Comparison of ENCODE assay signal across 9 mouse cellular contexts in the genomic region with DNA sequence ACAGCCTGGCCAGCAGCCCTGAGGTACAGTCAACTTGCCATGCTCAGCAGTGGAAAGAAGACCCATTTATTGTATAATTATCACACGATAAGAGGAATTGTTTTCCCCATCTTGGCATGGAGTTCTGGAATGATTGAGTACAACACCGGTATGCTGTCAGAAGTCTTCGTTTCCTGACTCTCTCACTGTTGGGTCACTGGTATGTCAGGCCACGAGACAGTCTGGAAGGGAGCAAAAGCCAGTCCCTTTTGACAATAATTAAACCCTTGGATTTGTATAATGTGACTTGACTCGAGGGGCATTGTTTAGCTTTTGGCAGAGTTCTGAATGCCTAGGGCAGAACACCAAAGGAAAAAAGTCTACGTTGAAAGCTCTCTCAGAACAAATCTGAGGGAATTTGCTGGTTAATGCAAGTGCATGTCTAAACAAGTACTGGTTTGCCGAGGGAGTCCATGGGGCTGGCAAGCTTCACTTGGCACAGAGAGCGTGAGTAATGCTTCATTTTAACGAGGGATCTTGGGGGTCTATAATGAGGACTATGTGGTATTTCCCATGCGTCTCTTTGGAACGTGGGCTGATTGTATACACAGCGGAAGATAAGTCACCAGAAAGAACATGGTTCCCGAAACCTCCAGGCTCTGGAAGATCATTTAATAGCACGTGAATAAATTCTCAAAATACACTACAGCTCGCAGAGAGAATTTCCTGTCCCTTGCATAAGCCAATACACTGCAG.
DNase-seq lines count a peak whose midpoint lies in the region; ATAC-seq lines count a peak whose summit lies in the region.
"Had no signal": no experiment of that assay in that cellular context is flagged by ENCODE, and none has a peak within 500 bp of the region (broad histone marks: within the 10 kb centered on the region; RNA-seq: fewer than 3 reads in every experiment).

No protein-coding gene starts in this region.

- H3K4me1 ChIP-seq in forebrain, embryonic 14.5 days (ENCODE audit: control insufficient read depth, insufficient read depth, low read length) = no peaks in the 10 kb centered on the region; the same call in 1 of the 2 replicates
- H3K4me1 ChIP-seq in forebrain, embryonic 12.5 days = no peaks in the 10 kb centered on the region
- H3K4me1 ChIP-seq in lung, embryonic 15.5 days = no peaks in the 10 kb centered on the region; the same call in 1 of the 2 replicates
- H3K4me1 ChIP-seq in neural tube, embryonic 15.5 days = peaks cover 16% of the 10 kb centered on the region

- H3K27me3 ChIP-seq in forebrain, embryonic 14.5 days (replicated peaks; ENCODE audit: control insufficient read depth, insufficient read depth, low read length) = no peaks in the 10 kb centered on the region
- no peaks in the 10 kb centered on the region for H3K27me3 ChIP-seq in forebrain, embryonic 12.5 days
- no peaks in the 10 kb centered on the region for H3K27me3 ChIP-seq in lung, embryonic 15.5 days
- no peaks in the 10 kb centered on the region for H3K27me3 ChIP-seq in neural tube, embryonic 15.5 days (replicated peaks)

- H3K9me3 ChIP-seq in forebrain, embryonic 14.5 days (replicated peaks; ENCODE audit: control insufficient read depth, low read length) = no peaks in the 10 kb centered on the region
- no peaks in the 10 kb centered on the region for H3K9me3 ChIP-seq in forebrain, embryonic 12.5 days
- no peaks in the 10 kb centered on the region for H3K9me3 ChIP-seq in lung, embryonic 15.5 days
- H3K9me3 ChIP-seq in neural tube, embryonic 15.5 days (replicated peaks) = no peaks in the 10 kb centered on the region

- no peak overlapping the region for H3K4me3 ChIP-seq in forebrain, embryonic 14.5 days (ENCODE audit: low read depth, low read length)
- H3K4me3 ChIP-seq in forebrain, embryonic 12.5 days (replicated peaks) = no peak overlapping the region
- no peak overlapping the region for H3K4me3 ChIP-seq in lung, embryonic 15.5 days
- H3K4me3 ChIP-seq in neural tube, embryonic 15.5 days (replicated peaks) = no peak overlapping the region

- no peak overlapping the region for H3K27ac ChIP-seq in forebrain, embryonic 14.5 days (ENCODE audit: low read depth, low read length)
- no peak overlapping the region for H3K27ac ChIP-seq in forebrain, embryonic 12.5 days
- peak overlapping the region; percentile 37 for H3K27ac ChIP-seq in lung, embryonic 15.5 days
- peak overlapping the region; percentile 25 for H3K27ac ChIP-seq in neural tube, embryonic 15.5 days (replicated peaks)

- no peak overlapping the region for H3K4me2 ChIP-seq in forebrain, embryonic 14.5 days (ENCODE audit: low read length)
- no peak overlapping the region for H3K4me2 ChIP-seq in forebrain, embryonic 12.5 days
- no peak overlapping the region for H3K4me2 ChIP-seq in lung, embryonic 15.5 days
- H3K4me2 ChIP-seq in neural tube, embryonic 15.5 days = no peak overlapping the region

- no peak overlapping the region for H3K9ac ChIP-seq in forebrain, embryonic 14.5 days (ENCODE audit: low read length)
- no peak overlapping the region for H3K9ac ChIP-seq in forebrain, embryonic 12.5 days
- no peak overlapping the region for H3K9ac ChIP-seq in lung, embryonic 15.5 days
- H3K9ac ChIP-seq in neural tube, embryonic 15.5 days (replicated peaks) = no peak overlapping the region

- DNase-seq in forebrain, embryonic 14.5 days (ENCODE audit: low spot score) = peak; percentile 74
- no peak for DNase-seq in lung, postnatal 36 days
- peak; percentile 29 for DNase-seq in kidney, adult 18-20 months
- DNase-seq in spleen, postnatal 14 days (ENCODE audit: low spot score in 2 of 2) = no peak
- no peak for DNase-seq in adrenal gland, postnatal 10 days
- DNase-seq: right cerebral cortex, postnatal 4 days had no signal

- no peaks in the 10 kb centered on the region for H3K36me3 ChIP-seq in forebrain, embryonic 14.5 days (ENCODE audit: control insufficient read depth, insufficient read depth, low read length)
- no peaks in the 10 kb centered on the region for H3K36me3 ChIP-seq in forebrain, embryonic 12.5 days (replicated peaks)
- no peaks in the 10 kb centered on the region for H3K36me3 ChIP-seq in lung, embryonic 15.5 days
- no peaks in the 10 kb centered on the region for H3K36me3 ChIP-seq in neural tube, embryonic 15.5 days

- peak; percentile 50; the same call in 1 of the 2 replicates for ATAC-seq in forebrain, embryonic 14.5 days
- ATAC-seq in forebrain, embryonic 12.5 days (ENCODE audit: low FRiP score) = no peak
- peak; percentile 55; the same call in 1 of the 2 replicates for ATAC-seq in lung, embryonic 15.5 days (ENCODE audit: borderline replicate concordance, extremely low read depth, low FRiP score, low TSS enrichment)
- ATAC-seq in neural tube, embryonic 15.5 days (ENCODE audit: low FRiP score) = peak; percentile 30

- WGBS in forebrain, embryonic 14.5 days = 29% methylated on average over 15 of the region's 15 CpGs
- 50% methylated on average over 15 of the region's 15 CpGs for WGBS in forebrain, embryonic 12.5 days
- 41% methylated on average over 15 of the region's 15 CpGs for WGBS in lung, embryonic 15.5 days
- 46% methylated on average over 15 of the region's 15 CpGs for WGBS in neural tube, embryonic 15.5 days

Comparison
In these comparisons a context has a peak if more than half of its experiments do, and no peak if none do; other contexts are left out.
1. DNase-seq: peak in forebrain, embryonic 14.5 days (single experiment) and kidney, adult 18-20 months (single experiment); none in lung, postnatal 36 days (single experiment), spleen, postnatal 14 days (0 of 2) and adrenal gland, postnatal 10 days (single experiment).
2. H3K27ac ChIP-seq: peak in lung, embryonic 15.5 days (single experiment) and neural tube, embryonic 15.5 days (single experiment); none in forebrain, embryonic 14.5 days (single experiment) and forebrain, embryonic 12.5 days (single experiment).